Mouse (Mus musculus) limb, embryonic 11.5 days (tissue): ENCODE results near the gene Gm20661. TPM values are rescaled to one million over a fixed set of nuclear protein-coding genes. Genes with fewer than 3 reads are reported as not detected.

Experiments
- ATAC-seq: fragments of 200-750 bp; cut with Nextera tagmentation; 2 replicates; pipeline ENCODE4 v1.8.0; 2017; ENCODE audit warnings: low read depth; ENCODE audit not compliant: insufficient number of reproducible peaks, low FRiP score, low TSS enrichment
- DNase-seq: peaks from one replicate; pipeline ENCODE4 v3.0.0-alpha.2; 2015; ENCODE audit warnings: low spot score
- H3K27ac ChIP-seq: fragments of 300-500 bp; sonication (generic); replicated peaks from 2 replicates; pipeline ENCODE4 v1.5.1; 2014; ENCODE audit warnings: low read depth, mild to moderate bottlenecking, low read length
- H3K27me3 ChIP-seq: fragments of 300-500 bp; sonication (generic); 2 replicates; pipeline ENCODE4 v1.6.1; 2014; ENCODE audit warnings: mild to moderate bottlenecking, low read length, mixed read lengths; ENCODE audit not compliant: control insufficient read depth, insufficient read depth
- H3K36me3 ChIP-seq: fragments of 300-500 bp; sonication (generic); 2 replicates; pipeline ENCODE4 v1.6.1; 2014; ENCODE audit warnings: mild to moderate bottlenecking, low read length, moderate library complexity, mixed read lengths; ENCODE audit not compliant: control insufficient read depth, insufficient read depth
- H3K4me1 ChIP-seq: fragments of 300-500 bp; sonication (generic); 2 replicates; pipeline ENCODE4 v1.6.1; 2014; ENCODE audit warnings: low read length, mixed read lengths; ENCODE audit not compliant: control insufficient read depth, insufficient read depth
- H3K4me2 ChIP-seq: fragments of 300-500 bp; sonication (generic); 2 replicates; pipeline ENCODE4 v1.6.1; 2014; ENCODE audit warnings: low read depth, mild to moderate bottlenecking, moderate library complexity; ENCODE audit not compliant: severe bottlenecking
- H3K4me3 ChIP-seq: fragments of 300-500 bp; sonication (generic); 2 replicates; pipeline ENCODE4 v1.5.1; 2014; ENCODE audit warnings: low read depth, low read length
- H3K9ac ChIP-seq: fragments of 300-500 bp; sonication (generic); 2 replicates; pipeline ENCODE4 v1.6.1; 2014; ENCODE audit warnings: mild to moderate bottlenecking, low read length
- H3K9me3 ChIP-seq: fragments of 300-500 bp; sonication (generic); 2 replicates; pipeline ENCODE4 v1.6.1; 2016; ENCODE audit warnings: low read length; ENCODE audit not compliant: control insufficient read depth
- WGBS: fragments of 180-500 bp; shearing (Covaris S2); extraction: QIAGEN DNeasy Blood & Tissue Kit; methylation state at CpG from one replicate; pipeline ENCODE4 v1.1.7; 2014; 5-methylcytosine and 5-hydroxymethylcytosine counted together
- polyA plus RNA-seq: library from polyadenylated mRNA; unstranded; fragments of >200 nt; fragmentation: Nextera tagmentation; extraction: Ambion mirVana; gene quantifications from 2 replicates; pipeline ENCODE4 v1.2.1, GENCODE M21; 2014

The Gm20661 gene
- polyA plus RNA-seq, 1 experiment from 2014 or later: 7.9 TPM

DNA sequence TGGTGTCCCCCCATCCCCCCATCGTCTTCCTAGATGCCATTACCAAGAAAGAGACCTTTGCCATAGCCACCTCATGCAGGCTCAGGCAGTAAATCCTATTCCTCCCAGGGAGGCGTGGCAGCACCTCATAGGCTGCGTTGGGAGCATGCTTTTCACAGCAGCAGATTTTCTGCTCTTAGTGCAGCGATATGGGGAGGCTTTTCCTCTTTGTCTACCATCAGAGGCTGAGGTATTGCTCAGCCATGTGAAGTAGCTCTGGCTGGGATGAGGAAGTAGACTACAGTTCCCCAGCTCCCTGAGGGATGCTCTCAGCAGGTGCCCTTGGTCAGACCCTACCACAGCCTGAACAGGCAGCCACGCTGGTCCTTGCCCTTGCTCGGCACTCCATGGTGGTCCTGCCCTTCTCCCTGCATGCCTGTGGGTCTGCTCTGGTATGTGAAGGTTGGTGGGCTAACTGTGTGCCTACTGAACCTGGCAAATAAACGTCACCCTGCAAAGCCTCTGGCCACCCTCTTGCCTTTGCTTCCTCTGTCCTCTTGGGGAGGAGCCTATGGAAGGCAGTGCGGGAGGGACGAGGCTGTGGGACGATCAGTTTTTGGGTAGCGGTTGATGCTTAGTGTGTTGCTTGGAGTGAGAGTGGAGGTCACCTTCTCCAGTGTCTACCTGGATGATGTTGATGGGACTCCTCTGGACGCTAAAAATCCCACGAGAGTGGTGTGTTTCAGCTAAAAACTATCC lies 33.5 kb upstream of the Gm20661 start:
- peaks cover 2% of the 10 kb centered on the region; the same call in 1 of the 2 replicates for H3K4me1 ChIP-seq
- no peak for DNase-seq
- 81% methylated on average over 13 of the region's 13 CpGs for WGBS
- no peak overlapping the region for H3K4me2 ChIP-seq
- no peaks in the 10 kb centered on the region for H3K27me3 ChIP-seq
- ATAC-seq: no peak
- H3K27ac ChIP-seq: no peak overlapping the region
- H3K4me3 ChIP-seq: no peak overlapping the region
- H3K36me3 ChIP-seq: no peaks in the 10 kb centered on the region
- no peak overlapping the region for H3K9ac ChIP-seq
- no peaks in the 10 kb centered on the region for H3K9me3 ChIP-seq

DNA sequence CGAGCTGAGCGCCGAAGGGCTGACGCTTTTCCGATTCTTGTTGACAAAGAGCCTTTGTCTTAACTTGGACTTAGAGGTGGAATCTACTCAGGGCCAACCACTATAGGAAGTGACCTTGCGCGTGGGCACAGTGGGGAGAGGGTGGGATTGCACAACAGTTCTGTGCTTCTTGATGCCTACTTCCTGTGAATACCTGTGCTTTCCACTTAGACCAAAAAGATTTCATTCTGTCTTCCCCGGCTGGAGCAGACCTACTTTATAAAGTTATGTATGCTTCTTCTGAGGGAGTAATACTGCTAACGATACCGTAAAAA lies 33.0 kb upstream of the Gm20661 start, which contains the start of gene Traip:
Traip (plus strand) TSS at position 215 of the 314 bp plus-strand sequence.
- H3K27ac ChIP-seq: 0 out of 2 replicates have a peak within 1 kb of the TSS, but pooled peaks have one; percentile 30
- no peak for ATAC-seq

DNA sequence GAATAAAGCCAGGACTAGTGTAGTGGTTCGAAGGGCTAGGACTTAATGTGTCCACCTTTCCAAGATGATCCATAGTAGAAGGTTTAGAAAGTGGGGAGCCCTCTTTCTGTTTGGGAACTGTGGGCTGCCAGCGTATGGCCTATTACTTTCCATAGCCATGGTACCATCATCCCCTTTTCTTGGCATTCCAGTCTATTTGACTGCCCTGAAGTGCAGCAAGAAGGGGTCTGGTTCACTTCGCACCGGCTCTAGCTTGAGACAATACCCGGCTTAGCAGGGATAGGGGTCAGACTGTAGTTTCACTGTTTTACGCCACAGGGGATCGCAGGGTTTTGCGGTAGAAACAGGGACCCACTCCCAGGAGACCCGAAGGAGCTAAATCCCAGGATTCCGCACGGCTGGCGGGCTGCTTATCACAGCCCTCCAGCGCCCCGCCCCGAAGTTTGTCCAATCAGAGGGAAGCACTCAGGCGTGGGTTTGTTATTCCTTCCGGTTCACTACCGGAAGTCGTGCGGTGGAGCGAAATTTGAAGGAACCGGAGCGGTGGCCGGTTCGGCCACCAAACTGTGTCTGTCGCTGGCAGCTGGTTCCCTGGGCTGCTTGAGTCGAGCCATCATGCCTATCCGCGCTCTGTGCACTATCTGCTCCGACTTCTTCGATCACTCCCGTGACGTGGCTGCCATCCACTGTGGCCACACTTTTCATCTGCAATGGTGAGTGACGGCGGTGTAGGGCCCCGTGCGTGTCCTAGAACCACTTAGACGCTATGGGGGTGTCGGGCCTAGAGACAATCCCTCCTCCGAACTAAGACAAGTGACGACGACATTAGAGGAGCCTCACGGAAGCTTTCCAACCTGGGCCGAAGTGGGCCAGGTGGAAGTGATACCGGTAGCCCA lies 32.1 kb upstream of the Gm20661 start:
- Histone ChIP-seq H3K4me3 (peak overlapping the region; percentile 77), H3K27me3 (no peaks in the 10 kb centered on the region), H3K9ac (peak overlapping the region; percentile 66), H3K4me2 (peak overlapping the region; percentile 72), H3K27ac (0 out of 2 replicates have a peak overlapping the region, but pooled peaks have one; percentile 30), H3K36me3 (no peaks in the 10 kb centered on the region), H3K9me3 (no peaks in the 10 kb centered on the region), H3K4me1 (peaks cover 2% of the 10 kb centered on the region; the same call in 1 of the 2 replicates)
- 17% methylated on average over 45 of the region's 45 CpGs for WGBS
- ATAC-seq: peak; percentile 78; the same call in 1 of the 2 replicates
- DNase-seq: peak; percentile 91

More for the DNA sequence above, 33.0 kb upstream of the Gm20661 start, which contains the start of gene Traip:
- peaks cover 2% of the 10 kb centered on the region; the same call in 1 of the 2 replicates for H3K4me1 ChIP-seq
- H3K27me3 ChIP-seq: no peaks in the 10 kb centered on the region
- WGBS: 92% methylated on average over 10 of the region's 10 CpGs
- H3K4me3 ChIP-seq: peak within 1 kb of the TSS; percentile 77
- no peaks in the 10 kb centered on the region for H3K36me3 ChIP-seq
- DNase-seq: no peak
- no peaks in the 10 kb centered on the region for H3K9me3 ChIP-seq
- peak within 1 kb of the TSS; percentile 66 for H3K9ac ChIP-seq
- H3K4me2 ChIP-seq: peak within 1 kb of the TSS; percentile 72

DNA sequence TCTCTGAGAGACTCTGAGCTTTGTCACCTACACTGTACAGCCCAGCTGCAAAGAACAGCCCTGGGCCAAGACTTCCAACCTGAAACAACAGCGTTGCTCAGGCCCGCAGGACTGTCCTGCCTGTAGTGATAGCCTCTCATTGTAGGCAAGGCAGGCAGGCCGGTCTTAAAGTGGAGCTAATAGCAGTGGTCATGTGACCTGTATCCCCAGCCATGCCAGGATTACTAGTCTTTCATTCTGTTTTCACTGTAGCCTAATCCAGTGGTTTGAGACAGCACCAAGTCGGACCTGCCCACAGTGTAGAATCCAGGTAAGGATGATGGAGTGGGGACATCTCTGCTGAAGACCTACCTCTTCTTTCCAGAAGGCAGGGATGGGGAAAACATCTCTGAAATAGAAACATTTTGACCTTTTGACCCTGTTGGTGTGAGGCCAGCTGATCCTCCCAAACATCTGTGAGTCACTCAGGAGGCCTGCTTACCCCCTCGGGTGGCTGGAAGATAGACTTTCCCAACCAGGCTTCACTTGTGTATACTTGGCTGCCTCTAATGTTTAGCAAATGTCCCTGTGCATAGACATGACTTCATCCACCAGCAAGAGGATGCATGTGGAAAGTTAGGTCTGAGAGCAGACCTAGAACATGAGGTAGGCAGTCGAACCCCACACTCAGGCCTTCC lies 27.1 kb upstream of the Gm20661 start:
- no peak for ATAC-seq
- no peak overlapping the region for H3K4me2 ChIP-seq
- H3K36me3 ChIP-seq: peaks cover 5% of the 10 kb centered on the region; the same call in 1 of the 2 replicates

DNA sequence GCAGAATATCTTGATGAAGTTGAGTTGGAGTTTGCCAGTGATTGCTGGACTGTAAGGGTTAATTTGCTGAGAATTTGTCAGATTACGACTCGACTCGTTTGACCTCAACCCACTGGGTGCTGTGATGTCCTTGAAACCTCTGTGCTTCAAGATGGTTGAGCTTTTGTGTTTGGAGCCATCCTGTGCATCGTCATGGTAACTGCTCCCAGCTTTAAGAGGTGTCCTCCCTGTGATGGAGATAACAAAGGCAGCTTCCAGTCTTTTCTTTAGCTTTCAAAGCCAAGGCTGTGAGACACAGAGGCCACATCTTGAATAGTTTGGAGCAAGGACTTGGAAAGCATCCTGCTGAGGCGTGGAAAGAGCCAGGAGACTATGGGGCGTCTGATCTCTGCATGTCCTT lies 25.7 kb upstream of the Gm20661 start:
- ATAC-seq (no peak), DNase-seq (no peak)
- H3K27me3 ChIP-seq: no peaks in the 10 kb centered on the region
- 63% methylated on average over 6 of the region's 6 CpGs for WGBS
- H3K4me1 ChIP-seq: no peaks in the 10 kb centered on the region
- no peaks in the 10 kb centered on the region for H3K9me3 ChIP-seq
- no peak overlapping the region for H3K4me2 ChIP-seq
- no peak overlapping the region for H3K9ac ChIP-seq
- H3K36me3 ChIP-seq: peaks cover 5% of the 10 kb centered on the region; the same call in 1 of the 2 replicates
- no peak overlapping the region for H3K4me3 ChIP-seq
- H3K27ac ChIP-seq: no peak overlapping the region

More for the DNA sequence above, 27.1 kb upstream of the Gm20661 start:
- Histone ChIP-seq H3K4me1 (peaks cover 2% of the 10 kb centered on the region; the same call in 1 of the 2 replicates), H3K9me3 (no peaks in the 10 kb centered on the region), H3K4me3 (no peak overlapping the region), H3K27ac (no peak overlapping the region), H3K9ac (no peak overlapping the region), H3K27me3 (no peaks in the 10 kb centered on the region)
- DNase-seq: no peak
- WGBS: 77% methylated on average over 6 of the region's 6 CpGs

DNA sequence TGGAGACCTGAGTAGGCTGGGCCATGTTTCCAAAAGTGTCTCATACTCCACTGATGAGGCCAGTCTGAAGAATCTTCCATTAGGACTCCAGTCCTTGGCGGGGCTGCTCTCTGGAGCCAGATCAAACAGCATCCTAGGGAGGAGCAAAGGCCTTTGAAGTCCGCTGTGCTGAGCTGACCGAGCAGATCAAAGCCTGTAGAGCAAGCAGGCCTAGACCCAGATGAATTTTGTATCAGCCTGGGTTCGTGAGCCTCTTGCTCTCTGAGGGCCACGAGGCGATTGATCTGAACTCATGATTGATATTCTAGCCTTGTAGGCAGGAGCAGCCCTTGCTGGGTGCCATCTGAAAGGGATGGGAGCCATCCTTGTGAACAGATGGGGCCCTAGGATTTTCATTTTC lies 23.0 kb upstream of the Gm20661 start:
- H3K4me3 ChIP-seq: no peak overlapping the region
- ATAC-seq: no peak
- H3K9me3 ChIP-seq: no peaks in the 10 kb centered on the region
- H3K36me3 ChIP-seq: peaks cover 5% of the 10 kb centered on the region
- no peaks in the 10 kb centered on the region for H3K27me3 ChIP-seq
- WGBS: 17% methylated on average over 6 of the region's 6 CpGs
- no peaks in the 10 kb centered on the region for H3K4me1 ChIP-seq
- no peak for DNase-seq
- H3K9ac ChIP-seq: no peak overlapping the region
- no peak overlapping the region for H3K27ac ChIP-seq
- no peak overlapping the region for H3K4me2 ChIP-seq

DNA sequence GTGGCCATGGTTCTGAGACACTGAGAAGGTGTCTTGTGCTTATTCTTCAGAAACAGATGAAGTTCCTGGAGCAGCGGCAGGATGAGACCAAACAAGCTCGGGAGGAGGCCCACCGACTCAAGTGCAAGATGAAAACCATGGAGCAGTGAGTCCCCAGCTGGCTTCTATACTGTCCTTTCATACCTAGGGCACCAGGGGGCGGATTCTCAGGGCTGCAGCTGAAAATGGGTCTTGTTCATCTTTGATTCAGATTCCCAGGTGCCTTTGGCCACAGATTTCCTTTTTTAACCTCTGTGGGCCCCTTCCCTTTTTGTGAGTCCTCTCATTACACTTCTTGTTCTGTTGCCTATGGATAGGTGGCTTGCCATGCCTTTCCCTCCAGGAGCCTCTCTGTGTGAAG lies 21.9 kb upstream of the Gm20661 start:
- ATAC-seq: no peak
- H3K9me3 ChIP-seq: no peaks in the 10 kb centered on the region
- H3K27me3 ChIP-seq: no peaks in the 10 kb centered on the region
- no peak overlapping the region for H3K9ac ChIP-seq
- peaks cover 5% of the 10 kb centered on the region for H3K36me3 ChIP-seq
- H3K27ac ChIP-seq: no peak overlapping the region
- H3K4me2 ChIP-seq: no peak overlapping the region
- DNase-seq: no peak
- no peaks in the 10 kb centered on the region for H3K4me1 ChIP-seq
- H3K4me3 ChIP-seq: no peak overlapping the region
- 79% methylated on average over 4 of the region's 4 CpGs for WGBS

DNA sequence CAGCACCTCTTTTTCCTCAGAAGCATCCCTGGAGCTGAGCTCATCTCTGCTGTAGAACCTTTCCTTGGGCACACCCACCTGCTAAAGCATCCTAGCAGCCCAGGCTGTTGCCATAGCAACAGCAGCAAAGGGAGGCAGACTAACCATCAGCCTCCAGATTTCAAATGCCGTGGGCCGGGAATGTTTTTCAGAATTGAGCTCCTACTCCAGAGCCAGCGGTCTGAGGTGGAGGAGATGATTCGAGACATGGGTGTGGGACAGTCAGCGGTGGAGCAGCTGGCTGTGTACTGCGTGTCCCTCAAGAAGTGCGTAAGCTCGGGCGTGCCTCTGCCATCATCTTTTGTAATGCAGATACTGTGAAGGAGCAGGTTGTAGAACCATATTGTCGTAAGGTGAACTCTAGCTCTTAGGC lies 21.5 kb upstream of the Gm20661 start:
- Histone ChIP-seq H3K36me3 (peaks cover 5% of the 10 kb centered on the region), H3K4me3 (no peak overlapping the region), H3K4me1 (no peaks in the 10 kb centered on the region), H3K4me2 (no peak overlapping the region), H3K9ac (no peak overlapping the region), H3K27me3 (no peaks in the 10 kb centered on the region), H3K27ac (no peak overlapping the region), H3K9me3 (no peaks in the 10 kb centered on the region)
- ATAC-seq (no peak), DNase-seq (no peak)
- WGBS: 87% methylated on average over 10 of the region's 10 CpGs
